Mouse (Mus musculus): ENCODE results near the gene Tcfl5. TPM values are rescaled to one million over a fixed set of nuclear protein-coding genes. Genes with fewer than 3 reads are reported as not detected.

Tcfl5 gene
- total RNA-seq (2023; ENCODE audit: inconsistent age) = 0.35 to 0.36 TPM in 2 of 4 replicates, not detected in the others

GRCm38 (mm10) chr2:180642555-180643260 is at the start of gene Tcfl5:
TSS of gene Tcfl5 (minus strand) at chr2:180642708.

GRCm38 (mm10) chr2:180597490-180597889 is 45.0 kb downstream of the Tcfl5 start, which contains the start of gene Col9a3:
TSS of gene Col9a3 (plus strand) at chr2:180597790.

DNA sequence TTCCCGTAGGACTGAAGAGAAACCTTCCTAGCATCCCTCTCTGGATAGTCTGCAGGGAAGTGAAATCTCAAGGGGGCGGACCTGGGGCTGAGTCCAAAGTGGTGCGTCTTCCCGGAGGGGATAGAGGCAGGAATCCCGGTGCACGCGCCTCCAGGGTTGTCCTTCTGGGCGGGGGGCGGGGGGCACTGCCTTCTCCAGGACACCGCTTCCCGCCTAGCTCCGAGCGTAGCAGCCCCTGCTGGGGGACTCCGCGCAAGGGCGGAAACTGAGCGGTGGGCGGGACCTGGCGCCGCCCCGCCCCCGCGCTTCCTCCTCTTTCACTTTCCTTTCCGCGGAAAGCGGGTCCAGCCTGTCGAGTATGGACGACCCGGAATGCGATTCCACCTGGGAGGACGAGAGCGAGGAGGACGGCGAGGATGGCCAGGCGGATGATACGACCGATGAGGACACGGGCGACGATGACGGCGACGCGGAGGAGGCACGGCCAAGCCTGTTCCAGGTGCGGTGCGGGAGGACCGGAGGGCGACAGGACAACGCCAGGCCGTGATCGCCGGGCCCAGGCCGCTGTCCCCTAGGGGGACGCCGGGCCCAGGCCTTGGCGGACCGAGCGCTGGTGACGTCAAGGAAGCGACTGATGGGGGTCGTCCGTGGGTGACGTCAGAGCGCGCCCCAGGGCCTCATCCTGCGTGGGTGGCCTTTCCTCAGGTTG is 53.2 kb downstream of the Tcfl5 start, which contains the start of gene Ogfr:
TSS of gene Ogfr (plus strand) at position 123 of the 709 bp plus-strand sequence.

GRCm38 (mm10) chr2:180581002-180581401 is 61.5 kb downstream of the Tcfl5 start, which contains the start of gene Mrgbp:
TSS of gene Mrgbp (plus strand) at chr2:180581304.

Other genes with a start within 250 kb of the Tcfl5 start
- 26.9 to 32.1 TPM (median 30.1 TPM) in 4 replicates for gene Slco4a1, start 186.5 kb downstream of the Tcfl5 start, total RNA-seq (2023; ENCODE audit: inconsistent age)
- not detected in 4 replicates for gene Ntsr1, start 142.7 kb downstream of the Tcfl5 start, total RNA-seq (2023; ENCODE audit: inconsistent age)
- 50.9 to 60.1 TPM (median 55.3 TPM) in 4 replicates for gene Mrgbp, start 61.4 kb downstream of the Tcfl5 start, total RNA-seq (2023; ENCODE audit: inconsistent age)
- 93.1 to 113 TPM (median 102 TPM) in 4 replicates for gene Ogfr, start 53.5 kb downstream of the Tcfl5 start, total RNA-seq (2023; ENCODE audit: inconsistent age)
- 1.1 to 2.8 TPM (median 2.0 TPM) in 4 replicates for gene Col9a3, start 44.9 kb downstream of the Tcfl5 start, total RNA-seq (2023; ENCODE audit: inconsistent age)
- 86.3 to 94.9 TPM (median 91.0 TPM) in 4 replicates for gene Dido1, start 67.3 kb upstream of the Tcfl5 start, total RNA-seq (2023; ENCODE audit: inconsistent age)
- gene Gid8, start 67.4 kb upstream of the Tcfl5 start, total RNA-seq (2023; ENCODE audit: inconsistent age) = 44.6 to 54.8 TPM (median 51.4 TPM) in 4 replicates
- gene Slc17a9, start 82.6 kb upstream of the Tcfl5 start, total RNA-seq (2023; ENCODE audit: inconsistent age) = 20.1 to 29.1 TPM (median 25.3 TPM) in 4 replicates
- not detected in 4 replicates for gene Bhlhe23, start 134.2 kb upstream of the Tcfl5 start, total RNA-seq (2023; ENCODE audit: inconsistent age)

Data from B cell, adult (primary cell).